Mouse (Mus musculus): ENCODE results near the gene Cryzl2. TPM values are rescaled to one million over a fixed set of nuclear protein-coding genes. Genes with fewer than 3 reads are reported as not detected.

Gene Cryzl2
- polyA plus RNA-seq, 1 experiment from 2014 or later: 8.6 TPM

- no peaks in the 10 kb centered on the region for H3K4me1 ChIP-seq (ENCODE audit: control insufficient read depth, insufficient read depth, low read length)
- H3K4me3 ChIP-seq (ENCODE audit: low read depth, low read length): no peak overlapping the region
- WGBS: 90% methylated on average over 5 of the region's 5 CpGs
- no peak for ATAC-seq (ENCODE audit: insufficient number of reproducible peaks, low FRiP score, low TSS enrichment, low read depth)
- H3K9ac ChIP-seq (ENCODE audit: low read length): no peak overlapping the region
- H3K36me3 ChIP-seq (ENCODE audit: control insufficient read depth, insufficient read depth, low read length): no peaks in the 10 kb centered on the region
- H3K4me2 ChIP-seq (ENCODE audit: low read depth, severe bottlenecking): no peak overlapping the region
- no peaks in the 10 kb centered on the region for H3K27me3 ChIP-seq (ENCODE audit: control insufficient read depth, insufficient read depth, low read length)
- no peak overlapping the region for H3K27ac ChIP-seq (replicated peaks; ENCODE audit: low read depth, low read length)
- DNase-seq (ENCODE audit: low spot score): no peak
- H3K9me3 ChIP-seq (ENCODE audit: control insufficient read depth, low read length): no peaks in the 10 kb centered on the region
Observed at GRCm38 (mm10) chr1:157522322-157522721, 63.9 kb downstream of the Cryzl2 start.

DNA sequence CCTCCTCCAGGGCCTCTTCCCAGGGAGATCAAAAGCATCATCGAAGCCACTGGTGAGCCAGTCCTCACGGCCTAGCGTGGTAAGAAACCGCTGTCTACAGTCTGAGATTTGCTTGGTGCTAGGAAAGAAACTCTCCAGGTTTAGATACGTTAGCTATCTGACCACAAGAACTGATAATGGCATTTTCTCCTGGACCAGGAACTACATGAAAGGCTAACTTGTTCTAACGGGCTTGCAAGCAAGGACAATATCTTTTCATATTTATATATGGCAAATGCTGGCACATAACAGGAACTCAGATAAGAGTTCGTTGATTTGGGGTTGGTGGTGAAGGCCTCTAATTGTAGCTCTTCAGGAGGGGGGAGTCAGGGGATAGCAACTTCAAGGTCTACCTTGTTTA lies 66.4 kb downstream of the Cryzl2 start:
- Histone ChIP-seq H3K4me3 (ENCODE audit: low read depth, low read length) (no peak overlapping the region), H3K27me3 (ENCODE audit: control insufficient read depth, insufficient read depth, low read length) (no peaks in the 10 kb centered on the region), H3K9ac (ENCODE audit: low read length) (no peak overlapping the region), H3K27ac (replicated peaks; ENCODE audit: low read depth, low read length) (no peak overlapping the region), H3K4me2 (ENCODE audit: low read depth, severe bottlenecking) (no peak overlapping the region), H3K4me1 (ENCODE audit: control insufficient read depth, insufficient read depth, low read length) (no peaks in the 10 kb centered on the region), H3K36me3 (ENCODE audit: control insufficient read depth, insufficient read depth, low read length) (no peaks in the 10 kb centered on the region), H3K9me3 (ENCODE audit: control insufficient read depth, low read length) (no peaks in the 10 kb centered on the region)
- ATAC-seq (ENCODE audit: insufficient number of reproducible peaks, low FRiP score, low TSS enrichment, low read depth): no peak
- no peak for DNase-seq (ENCODE audit: low spot score)
- WGBS: 88% methylated on average over 7 of the region's 7 CpGs

DNA sequence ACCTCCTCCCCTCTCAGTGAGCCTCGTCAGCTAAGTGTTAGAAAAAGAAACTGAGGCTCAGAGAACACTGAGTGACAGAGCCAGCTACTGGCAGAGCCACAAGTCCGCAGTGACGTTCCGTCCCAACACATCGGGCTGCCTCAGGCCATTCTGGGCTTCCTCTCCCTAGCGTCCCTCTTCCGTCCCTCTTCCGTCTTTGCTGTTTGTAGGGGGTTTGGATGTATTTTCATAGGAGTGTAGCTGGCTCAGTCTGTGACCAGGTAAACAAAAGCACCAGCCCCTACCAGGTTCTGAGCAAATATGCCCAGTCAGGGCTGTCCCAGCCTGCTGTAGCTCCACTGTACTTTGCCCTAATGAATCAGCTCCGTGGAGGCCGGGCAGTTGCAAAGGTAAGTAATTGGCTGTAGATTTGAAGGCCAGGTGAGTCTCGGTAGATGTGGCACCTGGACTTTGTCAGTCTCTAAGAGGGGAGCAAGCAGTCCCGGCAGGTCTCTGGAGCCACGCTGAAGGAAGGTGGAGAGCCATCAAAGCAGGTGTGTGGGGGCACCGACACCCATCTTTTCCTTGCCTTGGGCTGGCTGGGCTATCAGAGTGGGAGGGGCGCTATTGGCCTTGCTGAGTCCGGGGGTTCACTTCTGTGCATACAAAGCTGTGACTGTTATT lies 67.4 kb downstream of the Cryzl2 start:
- no peak overlapping the region for H3K9ac ChIP-seq (ENCODE audit: low read length)
- no peaks in the 10 kb centered on the region for H3K4me1 ChIP-seq (ENCODE audit: control insufficient read depth, insufficient read depth, low read length)
- H3K27ac ChIP-seq (replicated peaks; ENCODE audit: low read depth, low read length): no peak overlapping the region
- 86% methylated on average over 16 of the region's 16 CpGs for WGBS
- ATAC-seq (ENCODE audit: insufficient number of reproducible peaks, low FRiP score, low TSS enrichment, low read depth): no peak
- H3K36me3 ChIP-seq (ENCODE audit: control insufficient read depth, insufficient read depth, low read length): no peaks in the 10 kb centered on the region
- H3K4me2 ChIP-seq (ENCODE audit: low read depth, severe bottlenecking): no peak overlapping the region
- H3K4me3 ChIP-seq (ENCODE audit: low read depth, low read length): no peak overlapping the region
- no peaks in the 10 kb centered on the region for H3K27me3 ChIP-seq (ENCODE audit: control insufficient read depth, insufficient read depth, low read length)
- H3K9me3 ChIP-seq (ENCODE audit: control insufficient read depth, low read length): no peaks in the 10 kb centered on the region
- no peak for DNase-seq (ENCODE audit: low spot score)

DNA sequence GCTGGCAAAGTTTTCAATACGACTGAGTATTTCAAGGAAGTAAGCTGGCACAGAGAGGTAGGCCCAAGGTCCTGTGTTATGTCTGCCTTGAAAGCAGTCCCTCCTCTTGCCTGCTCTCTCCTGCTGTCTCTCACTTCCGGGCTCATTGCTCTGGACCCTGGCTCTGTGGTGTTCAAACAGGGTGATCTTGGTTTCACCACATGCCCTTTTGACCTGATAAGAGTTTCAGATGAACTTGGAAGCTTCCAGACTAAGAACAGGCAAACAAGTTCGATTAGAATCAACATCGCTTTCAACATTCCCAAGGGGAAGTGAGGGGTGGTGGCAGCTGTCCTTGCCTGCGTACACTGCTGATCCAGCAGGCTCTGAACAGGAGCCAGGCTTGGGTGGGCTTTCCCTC lies 68.2 kb downstream of the Cryzl2 start:
- Histone ChIP-seq H3K9me3 (ENCODE audit: control insufficient read depth, low read length) (no peaks in the 10 kb centered on the region), H3K27ac (replicated peaks; ENCODE audit: low read depth, low read length) (no peak overlapping the region), H3K9ac (ENCODE audit: low read length) (no peak overlapping the region), H3K36me3 (ENCODE audit: control insufficient read depth, insufficient read depth, low read length) (no peaks in the 10 kb centered on the region), H3K27me3 (ENCODE audit: control insufficient read depth, insufficient read depth, low read length) (no peaks in the 10 kb centered on the region), H3K4me3 (ENCODE audit: low read depth, low read length) (no peak overlapping the region), H3K4me2 (ENCODE audit: low read depth, severe bottlenecking) (no peak overlapping the region), H3K4me1 (ENCODE audit: control insufficient read depth, insufficient read depth, low read length) (no peaks in the 10 kb centered on the region)
- DNase-seq (ENCODE audit: low spot score) (no peak), ATAC-seq (ENCODE audit: insufficient number of reproducible peaks, low FRiP score, low TSS enrichment, low read depth) (no peak)
- WGBS: 83% methylated on average over 5 of the region's 5 CpGs

- Histone ChIP-seq H3K9me3 (ENCODE audit: control insufficient read depth, low read length) (no peaks in the 10 kb centered on the region), H3K27me3 (ENCODE audit: control insufficient read depth, insufficient read depth, low read length) (no peaks in the 10 kb centered on the region), H3K4me3 (ENCODE audit: low read depth, low read length) (no peak overlapping the region), H3K36me3 (ENCODE audit: control insufficient read depth, insufficient read depth, low read length) (no peaks in the 10 kb centered on the region), H3K9ac (ENCODE audit: low read length) (no peak overlapping the region), H3K27ac (replicated peaks; ENCODE audit: low read depth, low read length) (no peak overlapping the region), H3K4me2 (ENCODE audit: low read depth, severe bottlenecking) (no peak overlapping the region), H3K4me1 (ENCODE audit: control insufficient read depth, insufficient read depth, low read length) (peaks cover 4% of the 10 kb centered on the region; the same call in 1 of the 2 replicates)
- no peak for ATAC-seq (ENCODE audit: insufficient number of reproducible peaks, low FRiP score, low TSS enrichment, low read depth)
- 49% methylated on average over 8 of the region's 8 CpGs for WGBS
- DNase-seq (ENCODE audit: low spot score): no peak
Observed at GRCm38 (mm10) chr1:157532826-157533460, 74.6 kb downstream of the Cryzl2 start.

DNA sequence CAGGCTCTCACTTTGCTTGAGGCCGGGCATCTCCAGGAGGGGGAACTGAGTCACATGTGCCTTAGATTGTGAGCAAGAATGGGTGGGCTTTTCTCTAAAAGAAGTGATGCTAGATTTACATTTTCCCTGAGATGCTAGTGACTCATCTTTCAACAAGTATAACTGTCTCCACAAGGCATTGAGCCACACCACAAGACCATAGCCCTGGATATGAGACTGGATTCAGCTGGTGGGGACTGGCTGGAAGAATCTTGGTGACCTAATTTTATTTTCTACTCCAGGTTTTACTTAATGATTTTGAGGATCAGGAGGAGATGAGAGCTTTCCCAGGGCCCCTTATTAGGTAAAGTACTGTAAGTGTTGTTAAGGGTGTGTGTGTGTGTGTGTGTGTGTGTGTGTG lies 77.2 kb downstream of the Cryzl2 start:
- H3K4me2 ChIP-seq (ENCODE audit: low read depth, severe bottlenecking): no peak overlapping the region
- no peak for DNase-seq (ENCODE audit: low spot score)
- ATAC-seq (ENCODE audit: insufficient number of reproducible peaks, low FRiP score, low TSS enrichment, low read depth): no peak
- H3K9ac ChIP-seq (ENCODE audit: low read length): no peak overlapping the region
- no peak overlapping the region for H3K4me3 ChIP-seq (ENCODE audit: low read depth, low read length)
- no peaks in the 10 kb centered on the region for H3K9me3 ChIP-seq (ENCODE audit: control insufficient read depth, low read length)
- peaks cover 4% of the 10 kb centered on the region; the same call in 1 of the 2 replicates for H3K4me1 ChIP-seq (ENCODE audit: control insufficient read depth, insufficient read depth, low read length)
- H3K36me3 ChIP-seq (ENCODE audit: control insufficient read depth, insufficient read depth, low read length): no peaks in the 10 kb centered on the region
- H3K27ac ChIP-seq (replicated peaks; ENCODE audit: low read depth, low read length): no peak overlapping the region
- 85% methylated on average over 1 of the region's 1 CpGs for WGBS
- no peaks in the 10 kb centered on the region for H3K27me3 ChIP-seq (ENCODE audit: control insufficient read depth, insufficient read depth, low read length)

DNA sequence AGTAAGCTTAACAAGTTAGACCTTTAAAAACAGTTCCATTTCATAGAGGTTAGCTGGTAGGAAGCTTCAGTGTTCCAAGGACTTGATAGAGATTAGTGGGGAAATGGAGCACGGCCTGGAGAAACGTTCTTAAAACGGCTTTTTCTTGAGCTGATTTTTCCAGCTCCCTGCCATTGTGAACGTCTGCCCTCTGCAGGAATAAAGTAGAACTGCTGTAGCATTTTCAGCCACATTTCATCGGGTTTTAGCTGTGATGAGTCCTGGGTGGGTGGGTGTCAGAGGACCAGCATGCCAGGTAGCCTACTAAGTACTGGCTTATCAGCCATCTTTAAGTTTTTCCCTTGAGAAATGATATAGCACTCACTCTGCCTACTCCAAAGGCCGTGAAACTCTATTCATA lies 78.1 kb downstream of the Cryzl2 start:
- no peak overlapping the region for H3K4me3 ChIP-seq (ENCODE audit: low read depth, low read length)
- DNase-seq (ENCODE audit: low spot score): peak; percentile 71

GRCm38 (mm10) chr1:157537636-157538035 lies 79.3 kb downstream of the Cryzl2 start:
- no peaks in the 10 kb centered on the region for H3K9me3 ChIP-seq (ENCODE audit: control insufficient read depth, low read length)
- no peak for ATAC-seq (ENCODE audit: insufficient number of reproducible peaks, low FRiP score, low TSS enrichment, low read depth)
- H3K36me3 ChIP-seq (ENCODE audit: control insufficient read depth, insufficient read depth, low read length): no peaks in the 10 kb centered on the region
- H3K27ac ChIP-seq (replicated peaks; ENCODE audit: low read depth, low read length): no peak overlapping the region
- H3K4me1 ChIP-seq (ENCODE audit: control insufficient read depth, insufficient read depth, low read length): peaks cover 4% of the 10 kb centered on the region; the same call in 1 of the 2 replicates
- H3K27me3 ChIP-seq (ENCODE audit: control insufficient read depth, insufficient read depth, low read length): no peaks in the 10 kb centered on the region
- H3K4me3 ChIP-seq (ENCODE audit: low read depth, low read length): no peak overlapping the region
- H3K9ac ChIP-seq (ENCODE audit: low read length): no peak overlapping the region
- no peak for DNase-seq (ENCODE audit: low spot score)
- 86% methylated on average over 5 of the region's 5 CpGs for WGBS
- no peak overlapping the region for H3K4me2 ChIP-seq (ENCODE audit: low read depth, severe bottlenecking)

More for the DNA sequence above, 78.1 kb downstream of the Cryzl2 start:
- WGBS: 8% methylated on average over 6 of the region's 6 CpGs
- H3K4me1 ChIP-seq (ENCODE audit: control insufficient read depth, insufficient read depth, low read length): peaks cover 4% of the 10 kb centered on the region; the same call in 1 of the 2 replicates
- no peak for ATAC-seq (ENCODE audit: insufficient number of reproducible peaks, low FRiP score, low TSS enrichment, low read depth)
- H3K27me3 ChIP-seq (ENCODE audit: control insufficient read depth, insufficient read depth, low read length): no peaks in the 10 kb centered on the region
- no peaks in the 10 kb centered on the region for H3K9me3 ChIP-seq (ENCODE audit: control insufficient read depth, low read length)
- H3K4me2 ChIP-seq (ENCODE audit: low read depth, severe bottlenecking): no peak overlapping the region
- H3K36me3 ChIP-seq (ENCODE audit: control insufficient read depth, insufficient read depth, low read length): no peaks in the 10 kb centered on the region
- no peak overlapping the region for H3K27ac ChIP-seq (replicated peaks; ENCODE audit: low read depth, low read length)
- H3K9ac ChIP-seq (ENCODE audit: low read length): no peak overlapping the region
